13 mouse cellular contexts compared by ENCODE assay signal in genomic region chr19:47451476-47452113, GRCm38 (mm10). TPM values are rescaled to one million over a fixed set of nuclear protein-coding genes. Genes with fewer than 3 reads are reported as not detected.
DNase-seq lines count a peak whose midpoint lies in the region; ATAC-seq lines count a peak whose summit lies in the region.
"Had no signal": no experiment of that assay in that cellular context is flagged by ENCODE, and none has a peak within 500 bp of the region (broad histone marks: within the 10 kb centered on the region; RNA-seq: fewer than 3 reads in every experiment).

No protein-coding gene starts in this region.

- H3K4me3 ChIP-seq in heart, embryonic 16.5 days (ENCODE audit: low read length), result no peak overlapping the region
- H3K4me3 ChIP-seq: embryonic facial prominence, embryonic 10.5 days had no signal

- no peak overlapping the region for H3K4me2 ChIP-seq in heart, embryonic 16.5 days (ENCODE audit: low read depth, low read length)

- no peaks in the 10 kb centered on the region for H3K36me3 ChIP-seq in heart, embryonic 16.5 days (ENCODE audit: control insufficient read depth, insufficient read depth)
- H3K36me3 ChIP-seq: embryonic facial prominence, embryonic 10.5 days; G1E had no signal

- H3K27me3 ChIP-seq in heart, embryonic 16.5 days (ENCODE audit: control insufficient read depth, insufficient read depth, low read length), result no peaks in the 10 kb centered on the region

- DNase-seq in heart, adult 8-10 months (ENCODE audit: low spot score), result no peak
- DNase-seq in B cell, adult 2 months, result peak; percentile 42 to 44
- peak; percentile 37 for DNase-seq in T-cell, adult 2 months (ENCODE audit: low spot score)
- DNase-seq in lung, adult 18-20 months, result peak; percentile 65 to 75
- no peak for DNase-seq in adipocyte (ENCODE audit: low spot score)
- no peak for DNase-seq in layer of hippocampus, adult 8-10 months (ENCODE audit: low spot score in 2 of 2)
- DNase-seq in adrenal gland, postnatal 36 days, result no peak
- DNase-seq: cerebellum, adult 11-12 months; retina, postnatal 1 day had no signal

- 71% methylated on average over 10 of the region's 10 CpGs for WGBS in heart, embryonic 16.5 days

- peak overlapping the region; percentile 79 for H3K27ac ChIP-seq in heart, embryonic 16.5 days (ENCODE audit: low read length)
- H3K27ac ChIP-seq: embryonic facial prominence, embryonic 10.5 days had no signal

- no peak for ATAC-seq in heart, embryonic 16.5 days (replicated peaks; ENCODE audit: extremely low read depth, insufficient read depth, low FRiP score)
- ATAC-seq: intestine, postnatal 0 days had no signal

- no peaks in the 10 kb centered on the region for H3K9me3 ChIP-seq in heart, embryonic 16.5 days (replicated peaks; ENCODE audit: control insufficient read depth, low read length)
- H3K9me3 ChIP-seq: embryonic facial prominence, embryonic 10.5 days; G1E had no signal

- H3K9ac ChIP-seq in heart, embryonic 16.5 days (ENCODE audit: low read length), result no peak overlapping the region

- H3K4me1 ChIP-seq in heart, embryonic 16.5 days (ENCODE audit: control insufficient read depth, insufficient read depth, low read length), result peaks cover 96% of the 10 kb centered on the region

RNA-seq across cellular contexts. Expression of gene Sh3pxd2a, which starts 12.6 kb away (rescaled TPM):
- 4.5 and 6.3 TPM in 2 replicates for polyA plus RNA-seq in heart, embryonic 16.5 days (2015; fragmentation: Nextera tagmentation; extraction: Ambion mirVana)
- 10 to 100 TPM; 40.6 to 54.7 (median 46.2) TPM for total RNA-seq in heart, adult 8-10 months (2022)
- total RNA-seq in layer of hippocampus, adult 8-10 months (2022), result 10 to 100 TPM; 31.8 to 34.5 (median 32.9) TPM
- total RNA-seq in adrenal gland, postnatal 36 days (2021), result 10 to 100 TPM; 46.5 to 65.9 TPM
- polyA plus RNA-seq: G1E had no signal

Comparison
In these comparisons a context has a peak if more than half of its experiments do, and no peak if none do; other contexts are left out.
1. DNase-seq: peak in B cell, adult 2 months (2 of 2), T-cell, adult 2 months (single experiment) and lung, adult 18-20 months (2 of 2); none in heart, adult 8-10 months (single experiment), adipocyte (single experiment), layer of hippocampus, adult 8-10 months (0 of 2) and adrenal gland, postnatal 36 days (0 of 2).